Mouse (Mus musculus): Measurements from ENCODE around the gene Sestd1.

Sestd1 gene

GRCm38 (mm10) chr2:77280512-77281409 is at the start of gene Sestd1:
Gene Sestd1, minus strand, starts transcription at chr2:77280592.
- peak; percentile 47 for DNase-seq

- DNase-seq = no peak
Measured at GRCm38 (mm10) chr2:77327246-77327645, 46.9 kb upstream of the Sestd1 start.

- DNase-seq = no peak
Measured at GRCm38 (mm10) chr2:77323739-77324138, 43.3 kb upstream of the Sestd1 start.

- no peak for DNase-seq
Measured at GRCm38 (mm10) chr2:77323156-77323555, 42.8 kb upstream of the Sestd1 start.

DNA sequence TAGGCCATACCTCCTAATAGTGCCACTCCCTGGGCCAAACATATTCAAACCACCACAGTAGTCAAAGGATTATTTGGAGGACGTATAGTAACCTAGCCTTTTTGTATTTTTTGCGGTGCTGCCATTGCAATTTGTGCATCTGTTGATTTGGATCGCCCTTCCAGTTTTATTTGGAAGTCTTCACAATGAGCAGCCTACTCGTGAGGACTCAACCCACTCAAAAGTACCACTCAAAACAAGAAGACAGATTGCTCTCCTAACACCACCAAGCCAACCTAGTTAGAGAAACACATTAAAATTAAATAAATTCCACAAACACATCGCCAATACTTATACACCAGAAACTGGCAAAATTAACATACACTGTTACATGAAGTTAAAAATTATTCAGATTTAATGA is 38.8 kb upstream of the Sestd1 start:
- no peak for DNase-seq

DNA sequence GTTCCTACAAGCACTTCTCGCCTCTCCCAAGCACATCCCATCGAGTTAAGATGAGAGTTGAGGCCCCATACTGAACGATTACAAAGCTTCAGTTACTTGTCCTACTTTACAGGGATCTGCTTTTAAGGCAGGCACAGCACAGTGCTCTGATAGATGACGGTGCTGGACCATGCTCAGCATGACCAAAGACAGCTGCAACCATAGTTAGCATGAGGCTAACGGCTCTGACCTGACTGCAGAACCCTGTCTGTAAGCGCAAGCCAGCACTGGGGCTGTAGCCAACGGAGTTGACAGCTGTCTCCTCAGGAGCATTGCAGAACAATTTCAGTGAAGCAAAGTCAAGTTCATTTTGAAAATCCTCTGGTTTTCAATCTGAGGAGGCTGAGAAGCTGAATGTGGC is 36.6 kb upstream of the Sestd1 start:
- no peak for DNase-seq

DNA sequence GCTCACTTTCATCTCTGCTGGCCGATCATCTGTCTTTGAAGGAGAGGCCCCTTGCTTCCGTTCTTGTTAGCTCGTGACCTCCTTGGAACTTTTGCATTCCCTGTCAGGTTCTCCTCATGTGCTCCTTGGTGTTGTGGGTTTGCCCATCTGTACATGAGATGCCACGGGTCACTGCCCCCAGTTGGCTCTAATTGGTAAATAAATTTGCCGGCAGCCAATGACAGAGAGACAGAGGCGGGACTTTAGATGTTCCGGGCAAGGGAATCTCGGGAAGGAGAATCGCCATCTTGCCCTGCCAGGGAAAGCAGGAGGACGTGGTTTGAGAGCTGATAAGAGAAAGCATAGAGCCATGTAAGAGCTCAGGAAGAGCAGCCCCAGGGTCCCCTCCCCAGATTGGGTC is 33.5 kb upstream of the Sestd1 start:
- no peak for DNase-seq

DNA sequence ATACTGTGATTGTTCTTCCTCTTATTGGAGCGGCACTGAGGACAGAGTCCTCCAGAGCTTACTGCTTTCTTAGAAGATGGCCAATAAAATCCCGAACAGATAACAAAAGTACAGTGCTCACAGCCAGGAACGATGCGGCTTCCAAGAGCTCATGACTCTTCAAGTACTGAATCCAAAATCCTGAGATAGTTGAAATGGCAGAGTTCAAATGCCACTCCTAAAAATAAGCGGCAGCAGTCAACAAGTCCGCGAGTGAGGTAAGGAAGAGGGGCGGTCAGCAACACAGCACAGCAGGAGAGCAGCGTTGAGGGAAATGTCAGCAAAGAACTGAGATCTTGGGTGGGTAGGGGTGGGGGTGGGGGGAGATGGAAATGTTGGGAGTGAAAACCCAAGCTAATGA is 32.2 kb upstream of the Sestd1 start:
- DNase-seq = no peak

DNA sequence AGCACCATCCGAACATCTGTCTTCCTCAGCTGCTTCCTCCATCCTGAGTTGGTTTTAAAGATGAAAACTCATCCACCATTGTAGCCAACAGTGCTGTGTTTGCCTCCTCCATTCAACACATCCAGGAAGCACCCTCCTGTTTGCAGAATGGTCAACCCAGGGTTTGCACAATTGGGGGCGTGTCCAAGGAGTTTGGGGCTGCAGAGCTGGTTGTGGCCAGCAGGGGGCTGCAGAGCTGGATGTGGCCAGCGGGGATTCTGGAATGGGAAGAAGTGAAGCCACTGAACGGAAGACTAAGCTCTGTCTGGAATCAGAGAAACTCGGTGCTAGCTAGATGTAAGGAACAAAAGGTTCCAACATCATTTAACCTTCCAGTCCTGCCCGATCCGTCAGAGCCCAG is 28.9 kb upstream of the Sestd1 start:
- peak; percentile 31 for DNase-seq

- no peak for DNase-seq
Measured at GRCm38 (mm10) chr2:77304494-77304893, 24.1 kb upstream of the Sestd1 start.

- DNase-seq = no peak
Measured at GRCm38 (mm10) chr2:77303716-77304115, 23.3 kb upstream of the Sestd1 start.

DNA sequence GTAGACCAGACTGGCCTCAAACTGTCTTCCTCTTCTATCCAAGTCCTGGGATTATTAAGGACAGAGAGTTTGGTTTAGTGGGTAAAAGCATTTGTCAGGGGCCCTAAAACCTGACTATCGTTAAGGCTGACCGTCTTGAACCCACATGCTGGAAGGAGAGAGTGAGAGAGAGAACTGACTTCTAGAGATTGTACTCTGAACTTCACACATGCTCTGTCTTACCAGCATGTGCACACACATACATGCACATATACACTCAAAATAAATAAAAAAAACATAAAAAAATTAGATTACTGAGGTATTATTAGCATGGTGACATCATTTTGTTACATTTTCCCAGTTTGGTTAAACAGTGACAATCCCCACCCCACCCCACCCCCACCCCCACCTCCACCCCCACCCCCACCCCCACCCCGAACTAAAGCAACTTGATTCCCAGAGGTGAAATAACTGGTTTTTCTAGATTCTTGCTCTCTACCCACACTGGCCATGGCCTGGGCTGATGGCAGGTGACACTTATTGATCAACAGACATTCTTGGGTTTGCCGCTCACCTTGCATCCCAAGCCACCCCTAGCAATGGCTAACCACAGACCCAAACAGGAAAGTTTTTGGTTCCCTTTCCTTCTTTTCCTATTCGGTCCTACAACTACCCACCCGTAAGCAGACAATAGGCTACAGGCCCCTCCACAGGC is 22.4 kb upstream of the Sestd1 start:
- DNase-seq = no peak

DNA sequence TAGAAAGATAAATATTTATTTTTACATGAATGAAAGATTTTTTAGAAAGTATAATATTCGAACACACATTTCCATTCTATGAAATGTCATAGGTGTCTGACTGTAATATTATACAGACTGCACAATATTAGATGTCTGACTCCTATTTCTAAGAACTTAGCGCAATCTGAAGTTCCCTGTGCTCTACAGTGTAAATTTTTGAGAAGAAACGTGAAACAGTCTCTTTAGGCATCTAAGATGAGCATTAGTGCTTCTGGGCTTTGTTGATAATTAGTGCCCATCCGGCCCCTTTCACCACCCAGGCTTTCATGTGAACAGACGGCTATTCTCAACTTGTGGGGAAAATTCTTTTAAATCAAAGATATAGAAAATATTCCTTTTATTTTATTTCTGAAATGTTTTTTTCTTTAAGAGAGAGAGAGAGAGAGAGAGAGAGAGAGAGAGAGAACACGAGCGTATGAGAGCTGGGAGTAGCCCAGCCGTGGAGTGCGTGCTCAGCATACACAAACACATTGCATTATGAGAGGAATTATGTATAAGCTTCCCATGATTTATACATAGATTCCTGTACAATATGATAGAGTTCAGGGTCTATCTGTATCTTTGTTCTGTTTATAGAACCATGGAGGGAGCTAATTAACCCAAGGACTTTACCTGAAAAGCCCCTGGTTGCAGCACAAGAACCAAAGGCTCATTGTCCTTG is 21.4 kb upstream of the Sestd1 start:
- DNase-seq = no peak

DNA sequence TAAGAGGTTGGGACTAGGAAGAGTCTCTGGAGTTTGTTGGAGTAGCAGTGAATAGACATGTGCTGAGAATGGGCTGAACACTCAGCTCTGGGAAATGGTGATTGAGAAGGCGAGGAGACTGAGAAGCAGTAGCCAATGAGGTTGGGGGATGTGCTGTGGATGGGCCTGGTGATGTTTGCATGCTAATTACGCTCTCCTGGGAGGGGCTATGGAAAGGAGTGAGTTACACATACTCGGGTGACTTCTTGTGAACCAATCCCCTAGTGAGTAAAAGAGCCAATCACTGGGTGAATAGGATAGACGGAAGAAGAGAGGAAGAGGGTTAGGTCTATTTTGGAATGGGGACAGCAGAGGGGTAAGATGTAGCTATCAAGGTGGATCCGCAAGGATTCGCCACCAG is 9.3 kb upstream of the Sestd1 start:
- DNase-seq = no peak

DNA sequence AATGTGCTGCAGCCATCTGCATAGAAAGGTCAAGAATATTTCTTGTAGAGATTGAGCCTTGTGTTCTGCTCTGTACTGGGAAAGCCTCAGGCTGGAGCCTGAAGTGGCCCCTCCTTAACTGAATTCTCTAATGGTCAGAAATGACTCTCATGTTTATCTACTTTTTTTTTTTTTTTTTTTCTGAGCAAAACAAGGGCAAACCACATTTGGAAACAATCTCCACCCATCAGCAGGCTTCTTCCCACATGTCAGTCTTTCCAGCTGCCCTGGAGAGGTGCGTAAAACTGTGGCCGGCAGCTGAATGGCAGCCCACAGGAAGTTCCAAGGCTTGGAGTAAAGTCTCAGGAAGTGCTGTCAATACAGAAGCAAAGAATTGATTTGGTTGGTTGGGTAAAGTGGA is 6.4 kb upstream of the Sestd1 start:
- no peak for DNase-seq

DNA sequence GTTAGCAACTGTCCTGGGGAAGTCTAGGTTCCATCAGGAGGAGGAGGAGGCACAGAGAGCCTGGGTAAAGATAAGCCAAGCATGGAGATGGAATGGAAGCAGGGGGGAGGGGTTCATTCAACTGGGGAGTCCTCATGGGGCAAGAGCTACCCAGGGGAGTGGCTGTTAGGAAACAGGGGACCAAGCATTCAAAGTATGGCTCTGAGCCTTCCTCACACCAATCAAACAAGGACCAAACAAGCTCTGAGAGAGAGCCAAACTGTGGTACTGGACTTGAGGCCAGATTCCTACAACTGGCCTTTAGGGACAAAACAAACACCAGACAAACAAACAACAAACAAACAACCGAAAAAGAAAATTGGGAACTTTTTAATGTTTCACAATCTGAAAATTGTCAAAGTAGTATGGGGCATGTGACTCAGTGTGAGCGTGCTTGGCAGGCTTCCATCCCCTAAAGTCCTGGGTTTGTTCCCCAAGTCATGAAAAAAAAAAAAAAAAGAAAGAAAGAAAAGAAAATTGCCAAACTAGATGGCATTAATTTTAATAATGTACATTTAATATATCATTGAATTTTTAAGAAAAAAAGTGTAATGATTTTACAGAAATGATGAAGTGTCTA is 4.0 kb upstream of the Sestd1 start:
- no peak for DNase-seq

DNA sequence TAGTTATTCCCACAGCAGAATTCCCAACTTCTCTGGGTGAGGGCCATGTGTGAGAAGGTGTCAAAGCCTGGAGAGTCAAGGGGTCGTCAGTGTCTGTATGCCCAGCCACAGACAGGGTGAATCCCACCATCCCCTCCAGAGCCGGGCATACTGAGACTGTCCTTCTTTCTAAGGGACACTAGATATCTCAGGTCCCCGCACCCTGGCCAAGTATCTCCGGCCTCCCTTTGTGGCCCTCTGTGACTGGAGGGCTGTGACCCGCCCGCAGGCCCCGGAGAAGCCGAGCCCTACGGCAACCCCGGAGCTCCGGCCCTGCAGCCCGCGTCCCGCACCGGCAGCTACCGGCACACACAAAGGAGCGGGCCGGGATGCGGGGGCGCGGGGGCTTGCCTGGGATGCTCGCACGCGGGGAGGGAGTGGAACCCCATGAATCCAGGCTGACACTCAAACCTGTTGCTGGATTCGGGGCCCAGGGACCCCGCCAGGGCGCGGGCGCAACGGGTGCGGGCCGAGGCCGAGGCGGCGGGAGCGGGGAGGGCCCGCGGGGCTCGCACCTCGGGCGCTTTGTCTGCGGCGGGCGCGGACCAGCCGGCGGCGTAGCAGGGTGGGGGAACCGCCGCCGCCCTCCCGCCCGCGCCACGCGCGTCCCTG is 406 bp downstream of the Sestd1 start:
- DNase-seq = peak; percentile 43

DNA sequence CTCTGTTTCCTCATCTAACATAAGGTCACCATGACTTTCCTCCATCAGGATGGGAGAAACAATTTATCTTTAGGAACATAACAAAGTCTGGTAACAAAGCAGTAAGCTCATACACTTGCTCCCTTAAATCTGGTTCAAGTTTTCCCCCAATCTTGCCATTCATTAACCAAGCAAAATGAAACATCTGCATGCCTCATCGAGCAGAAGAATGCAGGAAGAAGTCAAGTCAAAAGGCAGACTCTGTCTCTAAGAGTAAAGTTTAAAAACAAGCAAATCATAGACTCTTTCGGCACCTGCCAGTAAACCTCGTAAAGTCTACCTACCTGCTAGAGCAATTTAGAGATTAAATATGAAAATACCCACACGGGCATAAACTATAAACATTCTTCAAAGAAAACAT is 3.1 kb downstream of the Sestd1 start:
- no peak for DNase-seq

GRCm38 (mm10) chr2:77275851-77276250 is 4.5 kb downstream of the Sestd1 start:
- DNase-seq = no peak

DNA sequence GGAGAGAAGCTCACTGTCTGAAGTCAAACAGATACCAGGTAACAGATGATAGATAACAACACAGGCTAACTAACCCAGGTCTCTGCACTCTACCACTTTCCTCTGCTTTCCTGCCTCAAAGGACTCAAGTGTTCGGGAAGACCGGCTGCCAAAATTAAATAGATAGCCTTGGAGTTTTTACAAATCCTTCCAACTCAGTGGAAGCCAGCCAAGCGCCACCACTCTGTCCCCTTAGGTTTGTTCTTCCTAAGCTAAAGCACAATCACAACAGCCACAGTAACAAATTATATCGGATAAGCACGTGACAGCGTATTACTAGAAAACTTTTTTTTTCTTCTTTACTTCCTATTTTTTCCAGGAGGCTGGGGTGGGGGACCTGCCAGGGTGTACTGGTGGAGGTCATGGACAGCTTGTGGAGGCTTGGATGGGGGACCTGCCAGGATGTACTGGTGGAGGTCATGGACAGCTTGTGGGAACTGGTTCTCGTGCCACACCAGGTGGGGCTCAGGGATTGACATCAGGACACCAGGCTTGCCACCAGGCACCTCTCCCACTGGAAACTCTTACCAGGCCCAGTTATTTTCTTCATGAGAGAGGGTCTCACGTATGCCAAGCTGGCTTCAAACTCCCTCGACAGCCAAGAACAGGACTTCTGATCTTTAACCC is 5.3 kb downstream of the Sestd1 start:
- DNase-seq = no peak

GRCm38 (mm10) chr2:77272953-77273352 is 7.4 kb downstream of the Sestd1 start:
- no peak for DNase-seq

GRCm38 (mm10) chr2:77270781-77271180 is 9.6 kb downstream of the Sestd1 start:
- DNase-seq = peak; percentile 63

Data from thymus, postnatal 14 days (tissue).